Mouse (Mus musculus): ENCODE measurements at regions not wholly inside any gene's neighbourhood (a gene's known extent, or its start where the extent isn't known, plus 50 kb on each side); places are given as distances from the start of the nearest gene placed in this dataset.

GRCm38 (mm10) chr5:46278190-46278589 lies 420.8 kb upstream of the Lcorl start:
- DNase-seq (ENCODE audit: low spot score in 2 of 2): no peak

- DNase-seq (ENCODE audit: low spot score in 2 of 2): no peak
These were observed 399.3 kb upstream of the Lcorl start for GRCm38 (mm10) chr5:46256730-46257129.

- no peak for DNase-seq (ENCODE audit: low spot score in 2 of 2)
These were observed 396.5 kb upstream of the Lcorl start for GRCm38 (mm10) chr5:46253940-46254339.

GRCm38 (mm10) chr5:46235364-46236067 lies 378.1 kb upstream of the Lcorl start:
- no peak for DNase-seq (ENCODE audit: low spot score in 2 of 2)

- DNase-seq (ENCODE audit: low spot score in 2 of 2): no peak
These were observed 375.4 kb upstream of the Lcorl start for GRCm38 (mm10) chr5:46232780-46233179.

GRCm38 (mm10) chr5:46228667-46229066 lies 371.3 kb upstream of the Lcorl start:
- DNase-seq (ENCODE audit: low spot score in 2 of 2): no peak

- DNase-seq (ENCODE audit: low spot score in 2 of 2): no peak
These were observed 355.5 kb upstream of the Lcorl start for GRCm38 (mm10) chr5:46212845-46213468.

GRCm38 (mm10) chr5:46209076-46209475 lies 351.7 kb upstream of the Lcorl start:
- no peak for DNase-seq (ENCODE audit: low spot score in 2 of 2)

- DNase-seq (ENCODE audit: low spot score in 2 of 2): no peak
These were observed 346.3 kb upstream of the Lcorl start for GRCm38 (mm10) chr5:46203744-46204143.

- DNase-seq (ENCODE audit: low spot score in 2 of 2): no peak
These were observed 345.0 kb upstream of the Lcorl start for GRCm38 (mm10) chr5:46202457-46202772.

- DNase-seq (ENCODE audit: low spot score in 2 of 2): no peak
These were observed 344.4 kb upstream of the Lcorl start for GRCm38 (mm10) chr5:46201639-46202456.

GRCm38 (mm10) chr5:46186908-46187307 lies 329.5 kb upstream of the Lcorl start:
- no peak for DNase-seq (ENCODE audit: low spot score in 2 of 2)

- no peak for DNase-seq (ENCODE audit: low spot score in 2 of 2)
These were observed 324.7 kb upstream of the Lcorl start for GRCm38 (mm10) chr5:46182157-46182556.

GRCm38 (mm10) chr5:46172315-46172714 lies 314.9 kb upstream of the Lcorl start:
- DNase-seq (ENCODE audit: low spot score in 2 of 2): no peak

GRCm38 (mm10) chr5:46160774-46161173 lies 303.4 kb upstream of the Lcorl start:
- DNase-seq (ENCODE audit: low spot score in 2 of 2): no peak

- DNase-seq (ENCODE audit: low spot score in 2 of 2): no peak
These were observed 294.6 kb upstream of the Lcorl start for GRCm38 (mm10) chr5:46151973-46152372.

- peak in 1 of 2 experiments; percentile 12 for DNase-seq (ENCODE audit: low spot score in 2 of 2)
These were observed 293.4 kb upstream of the Lcorl start for GRCm38 (mm10) chr5:46150825-46151224.

- no peak for DNase-seq (ENCODE audit: low spot score in 2 of 2)
These were observed 292.6 kb upstream of the Lcorl start for GRCm38 (mm10) chr5:46149851-46150615.

- DNase-seq (ENCODE audit: low spot score in 2 of 2): no peak
These were observed 281.6 kb upstream of the Lcorl start for GRCm38 (mm10) chr5:46139024-46139423.

GRCm38 (mm10) chr5:46137695-46138094 lies 280.3 kb upstream of the Lcorl start:
- DNase-seq (ENCODE audit: low spot score in 2 of 2): no peak

GRCm38 (mm10) chr5:46108020-46108419 lies 250.6 kb upstream of the Lcorl start:
- DNase-seq (ENCODE audit: low spot score in 2 of 2): no peak

- DNase-seq (ENCODE audit: low spot score in 2 of 2): no peak
These were observed 245.9 kb upstream of the Lcorl start for GRCm38 (mm10) chr5:46103350-46103749.
